Mouse (Mus musculus) mouse trophoblast stem cell (cell line): ENCODE results near the gene Rps6kb1.
"Not testable (repeated sequence)": the region's sequence is repeated elsewhere in the genome, so short reads cannot be mapped to it uniquely, and the experiment has no call there.

Source experiments
- in situ Hi-C, 2 experiments: fragments of 300-500 bp; cut with MseI, MboI; formaldehyde crosslinking; loops; 2 replicates in 1 of 2; 3 replicates in 1 of 2; pipeline ENCODE4 v1.15.1; 2025

Rps6kb1 gene

DNA sequence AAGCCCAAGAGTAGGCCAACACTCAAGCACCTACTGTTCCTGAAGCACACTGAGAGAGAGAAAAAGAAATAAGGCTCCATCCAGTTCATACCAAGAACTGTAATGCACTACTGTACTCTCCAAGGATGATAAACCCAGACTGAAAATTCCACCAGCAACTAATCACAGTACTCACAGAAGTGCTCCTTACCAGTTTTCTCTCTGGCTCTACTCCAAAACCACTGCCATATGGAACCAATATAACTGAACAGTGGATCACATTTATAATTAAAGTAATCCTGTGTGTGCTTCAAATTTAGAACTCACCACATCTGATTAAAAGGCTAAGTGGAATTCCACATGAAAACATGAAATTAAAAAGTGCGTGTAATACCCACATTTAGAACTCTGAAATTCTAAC, 1.8 kb downstream of the Rps6kb1 start:
- in situ Hi-C loops, result no loop called here

- in situ Hi-C loops, result no loop called here
These were observed 4.1 kb downstream of the Rps6kb1 start for GRCm38 (mm10) chr11:86540476-86540845.

- in situ Hi-C loops, result no loop called here
These were observed 4.7 kb downstream of the Rps6kb1 start for GRCm38 (mm10) chr11:86539716-86540475.

GRCm38 (mm10) chr11:86538786-86539185, 5.8 kb downstream of the Rps6kb1 start:
- in situ Hi-C loops, result no loop called here

GRCm38 (mm10) chr11:86534201-86534910, 10.2 kb downstream of the Rps6kb1 start:
- in situ Hi-C loops, result no loop called here

DNA sequence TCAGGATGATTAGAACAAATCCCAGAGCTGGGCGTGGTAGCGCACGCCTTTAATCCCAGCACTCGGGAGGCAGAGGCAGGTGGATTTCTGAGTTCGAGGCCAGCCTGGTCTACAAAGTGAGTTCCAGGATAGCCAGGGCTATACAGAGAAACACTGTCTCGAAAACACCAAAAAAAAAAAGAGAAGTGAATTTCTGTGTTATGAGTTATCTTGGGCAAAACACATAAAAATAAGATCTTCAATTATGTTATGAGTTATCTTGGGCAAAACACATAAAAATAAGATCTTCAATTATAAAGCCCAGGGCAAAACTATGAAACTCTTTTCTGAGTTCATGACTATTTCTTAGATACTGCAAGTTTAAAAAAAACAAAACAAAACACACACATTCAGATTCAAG, 11.3 kb downstream of the Rps6kb1 start:
- in situ Hi-C loops, result not testable (repeated sequence)

GRCm38 (mm10) chr11:86532834-86533233, 11.8 kb downstream of the Rps6kb1 start:
- in situ Hi-C loops, result no loop called here

GRCm38 (mm10) chr11:86527528-86527927, 17.1 kb downstream of the Rps6kb1 start:
- in situ Hi-C loops, result no loop called here

GRCm38 (mm10) chr11:86519751-86520150, 24.9 kb downstream of the Rps6kb1 start:
- in situ Hi-C loops, result no loop called here

DNA sequence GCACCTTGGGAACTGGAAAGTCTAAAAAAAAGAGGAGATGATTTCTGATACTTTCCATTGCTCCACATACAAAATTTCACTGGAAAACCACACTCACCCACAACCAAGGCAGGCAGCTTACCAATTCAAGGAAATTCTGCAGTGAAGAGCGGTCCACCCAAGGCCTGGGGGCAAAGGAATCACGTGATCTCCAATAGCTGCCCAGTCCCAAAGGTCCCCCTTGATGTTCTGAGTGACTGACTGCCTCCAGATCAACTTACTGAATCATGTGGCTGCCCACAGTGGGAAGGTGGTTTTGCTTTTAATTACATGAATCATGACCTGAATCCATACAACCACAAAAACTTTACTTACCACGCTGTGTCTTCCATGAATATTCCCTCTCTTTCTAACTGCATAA, 27.4 kb downstream of the Rps6kb1 start:
- in situ Hi-C loops, result no loop called here

- in situ Hi-C loops, result no loop called here
These were observed 28.0 kb downstream of the Rps6kb1 start for GRCm38 (mm10) chr11:86516620-86517019.

DNA sequence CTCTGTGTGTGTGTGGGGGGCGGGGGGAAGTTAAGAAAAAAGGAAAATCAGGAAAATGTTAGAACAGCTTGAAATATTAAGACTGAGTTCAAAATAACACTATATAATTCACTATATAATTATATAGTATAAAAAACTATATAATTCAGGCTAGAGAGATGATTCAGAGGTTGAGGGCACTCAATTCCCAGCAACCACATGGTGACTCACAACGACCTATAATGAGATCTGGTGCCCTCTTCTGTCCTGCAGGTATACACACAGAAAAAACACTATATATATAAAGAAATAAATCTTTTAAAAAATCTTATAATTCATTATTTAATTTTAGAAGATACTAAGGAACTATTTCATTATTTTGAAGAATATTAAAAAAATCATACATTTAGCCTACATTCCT, 36.6 kb downstream of the Rps6kb1 start:
- in situ Hi-C loops, result no loop called here

DNA sequence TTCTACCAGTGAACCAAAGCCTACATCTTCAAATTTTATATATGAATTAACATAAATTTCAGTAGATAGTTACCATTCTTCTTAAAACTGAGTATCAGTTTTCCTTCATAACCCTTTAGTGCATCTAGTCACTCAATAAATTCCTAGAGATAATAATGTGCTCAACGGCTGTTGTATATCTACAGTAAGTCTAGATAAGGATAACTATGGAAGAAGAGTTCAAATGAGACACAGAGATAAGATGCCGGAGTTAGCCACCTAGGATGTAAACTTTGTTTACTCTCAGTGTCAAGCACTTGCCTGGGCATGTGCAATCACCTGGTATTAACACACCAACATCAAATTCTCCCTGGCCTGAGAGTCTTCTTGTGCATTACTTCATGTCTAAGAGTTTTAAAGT, 37.3 kb downstream of the Rps6kb1 start:
- in situ Hi-C loops, result no loop called here

GRCm38 (mm10) chr11:86503121-86503520, 41.5 kb downstream of the Rps6kb1 start:
- in situ Hi-C loops, result no loop called here

DNA sequence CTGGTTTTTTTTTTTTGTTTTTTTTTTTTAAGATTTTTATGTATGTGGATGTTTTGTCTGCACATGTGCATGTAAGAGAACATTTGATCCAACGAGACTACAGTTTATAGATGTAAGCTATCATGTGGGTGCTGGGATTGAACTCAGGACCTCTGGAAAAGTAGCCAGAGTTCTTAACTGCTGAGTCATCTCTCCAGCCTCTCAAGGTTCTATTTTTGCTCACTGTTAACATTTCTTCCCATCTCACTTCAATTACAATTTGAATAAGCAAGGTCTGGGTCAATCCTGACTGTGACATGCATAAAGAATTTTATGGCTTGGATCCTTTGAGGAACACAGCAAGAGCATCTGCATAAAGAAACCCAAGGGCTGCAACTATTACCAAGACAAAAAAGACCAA, 43.8 kb downstream of the Rps6kb1 start:
- in situ Hi-C loops, result no loop called here

GRCm38 (mm10) chr11:86497908-86498307, 46.7 kb downstream of the Rps6kb1 start:
- in situ Hi-C loops, result no loop called here

GRCm38 (mm10) chr11:86497356-86497755, 47.2 kb downstream of the Rps6kb1 start:
- in situ Hi-C loops, result no loop called here

GRCm38 (mm10) chr11:86490782-86491181, 53.8 kb downstream of the Rps6kb1 start:
- in situ Hi-C loops, result no loop called here

GRCm38 (mm10) chr11:86484910-86485510, 59.6 kb downstream of the Rps6kb1 start:
- in situ Hi-C loops, result no loop called here

DNA sequence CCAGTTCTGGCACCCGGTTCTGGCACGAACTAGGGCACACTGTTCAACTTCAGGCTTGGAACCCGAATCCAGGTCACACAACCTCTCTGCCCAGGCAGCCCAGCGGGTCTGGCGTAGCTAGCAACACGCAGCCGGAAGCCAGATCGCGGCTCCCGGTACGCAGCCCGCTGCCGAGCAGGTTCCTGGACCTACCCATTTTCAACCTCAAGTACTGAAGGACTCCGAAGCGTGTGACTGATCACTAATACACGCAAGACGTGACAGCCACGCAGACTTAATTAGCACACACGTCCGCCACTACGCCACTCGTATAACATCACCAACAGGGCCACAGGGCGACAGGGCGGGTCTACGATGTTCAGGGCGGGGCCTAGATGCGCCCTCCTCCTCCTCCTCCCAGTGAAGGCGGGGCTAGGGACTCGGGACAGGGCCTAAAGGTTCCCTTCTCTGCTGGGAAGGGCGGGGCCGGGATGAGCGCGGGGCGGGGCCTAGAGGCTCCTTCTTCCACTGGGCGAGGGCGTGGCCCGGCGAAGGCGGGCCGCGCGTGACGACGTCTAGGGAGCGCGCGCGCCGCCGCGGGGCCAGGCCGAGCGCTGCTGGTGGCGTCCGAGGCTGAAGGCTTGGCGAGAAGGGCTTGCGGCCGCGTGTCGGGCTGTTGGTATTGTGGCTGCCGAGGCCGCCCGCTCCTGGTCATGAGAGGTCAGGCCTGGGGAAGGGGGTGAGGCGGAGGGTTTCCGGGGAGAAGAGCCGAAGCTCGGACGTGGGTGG, 60.3 kb downstream of the Rps6kb1 start, which contains the start of gene Rnft1:
Rnft1 (plus strand) TSS at position 557 of the 768 bp plus-strand sequence.
- in situ Hi-C loops, result no loop called here

- in situ Hi-C loops, result no loop called here
These were observed 71.0 kb downstream of the Rps6kb1 start for GRCm38 (mm10) chr11:86473576-86473975.

- in situ Hi-C loops, result no loop called here
These were observed 71.8 kb downstream of the Rps6kb1 start for GRCm38 (mm10) chr11:86472771-86473171.
